Mouse (Mus musculus) kidney, adult 11 months (tissue): ENCODE measurements around the gene Cks2.

Source experiments
- DNase-seq: peaks from one replicate; pipeline ENCODE4 v3.0.0; 2022

Gene Cks2

GRCm38 (mm10) chr13:51685290-51685966 lies 40.4 kb downstream of the Cks2 start:
- peak; percentile 68 for DNase-seq

- DNase-seq: no peak
Observed at GRCm38 (mm10) chr13:51686966-51687365, 41.9 kb downstream of the Cks2 start.

GRCm38 (mm10) chr13:51688688-51689087 lies 43.7 kb downstream of the Cks2 start:
- DNase-seq: no peak

GRCm38 (mm10) chr13:51696481-51696880 lies 51.4 kb downstream of the Cks2 start:
- no peak for DNase-seq

GRCm38 (mm10) chr13:51697455-51697854 lies 52.4 kb downstream of the Cks2 start:
- DNase-seq: no peak

- DNase-seq: no peak
Observed at GRCm38 (mm10) chr13:51697897-51698296, 52.9 kb downstream of the Cks2 start.

- no peak for DNase-seq
Observed at GRCm38 (mm10) chr13:51698318-51698717, 53.3 kb downstream of the Cks2 start.
